Mouse (Mus musculus): ENCODE measurements around the gene G530012D18Rik. TPM values are rescaled to one million over a fixed set of nuclear protein-coding genes. Genes with fewer than 3 reads are reported as not detected.

G530012D18Rik gene
- polyA plus RNA-seq (2012; ENCODE audit: low replicate concordance), result not detected in 2 replicates

DNA sequence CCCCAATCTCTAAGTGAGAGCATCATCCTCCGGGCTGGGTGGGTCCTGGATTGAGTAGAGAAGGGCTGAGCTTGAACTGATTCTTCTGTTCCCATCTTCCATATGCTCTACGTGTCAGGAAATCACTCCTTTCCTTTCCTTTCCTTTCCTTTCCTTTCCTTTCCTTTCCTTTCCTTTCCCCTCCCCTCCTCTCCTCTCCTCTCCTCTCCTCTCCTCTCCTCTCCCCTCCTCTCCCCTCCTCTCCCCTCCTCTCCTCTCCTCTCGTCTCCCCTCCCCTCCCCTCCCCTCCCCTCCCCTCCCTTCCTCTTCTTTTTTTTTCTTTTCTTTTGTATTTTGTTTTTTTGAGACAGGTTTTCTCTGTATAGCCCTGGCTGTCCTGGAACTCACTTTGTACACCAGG lies at the start of gene G530012D18Rik:
Gene G530012D18Rik (plus strand): TSS at position 301 of the 400 bp plus-strand sequence.

DNA sequence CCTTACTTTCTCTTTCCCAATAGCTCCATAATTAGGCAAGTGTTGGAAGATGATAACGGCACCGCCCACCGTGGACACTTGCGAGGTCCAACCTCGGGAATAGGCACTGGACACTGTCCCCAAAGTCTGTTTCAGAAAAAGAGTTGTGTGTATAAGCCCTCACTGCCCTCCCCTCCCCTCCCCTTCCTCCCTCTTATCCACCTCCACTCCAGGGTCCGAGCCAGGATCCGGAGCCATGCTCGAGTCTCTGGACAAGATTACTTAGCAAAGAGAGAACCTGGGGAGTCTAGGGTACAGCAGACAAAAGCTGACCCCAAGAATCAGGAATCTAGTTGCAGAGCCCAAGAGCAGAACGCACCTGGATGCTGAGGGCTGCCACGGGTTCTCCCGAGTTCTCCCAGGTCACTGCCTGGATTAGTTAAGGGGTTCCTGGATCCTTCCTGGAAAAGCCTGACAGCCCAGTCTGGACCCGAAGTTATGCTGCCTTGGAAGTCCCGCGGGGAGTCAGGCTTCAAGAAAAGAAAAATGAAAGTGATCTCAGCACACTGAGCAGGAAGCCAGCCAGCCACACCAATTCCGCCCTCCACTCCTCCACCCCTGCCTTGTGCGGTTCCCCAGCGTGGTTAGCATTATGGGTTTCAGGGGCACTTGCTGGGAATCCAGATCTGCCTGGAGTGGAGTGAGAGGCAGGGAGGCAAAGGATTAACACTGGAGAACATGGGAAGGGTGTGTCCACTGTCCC lies 23.0 kb downstream of the G530012D18Rik start, which contains the start of gene Sp110:
Gene Sp110 (minus strand): TSS at position 547 of the 742 bp plus-strand sequence.

DNA sequence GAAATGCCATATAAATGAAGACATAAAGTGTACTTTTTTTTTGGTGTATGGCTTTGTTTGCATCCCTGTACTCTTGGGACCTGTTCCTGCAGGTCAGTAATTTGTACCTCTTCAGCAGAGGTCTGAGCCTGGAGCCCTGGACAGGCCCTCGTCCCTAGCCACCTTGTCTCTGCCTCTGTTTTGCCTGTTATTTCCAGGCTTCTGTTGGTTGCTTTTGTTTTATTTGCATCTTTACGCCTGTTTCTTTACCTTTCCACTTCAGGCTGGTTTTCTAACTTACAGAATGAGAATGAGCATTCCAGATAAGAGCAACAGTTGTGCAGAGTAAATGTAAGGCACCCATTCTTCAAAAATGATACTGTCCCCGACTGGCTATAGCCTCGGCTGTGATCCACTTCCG lies 24.6 kb downstream of the G530012D18Rik start, which contains the start of gene Sp140:
Gene Sp140 (plus strand): TSS at position 301 of the 400 bp plus-strand sequence.

Other genes starting within 250 kb of the G530012D18Rik start
- gene Sp110, start 23.1 kb downstream of the G530012D18Rik start, polyA plus RNA-seq (2012; ENCODE audit: low replicate concordance), result 19.7 and 63.3 TPM in 2 replicates
- gene Sp140, start 24.7 kb downstream of the G530012D18Rik start, polyA plus RNA-seq (2012; ENCODE audit: low replicate concordance), result 19.4 and 30.8 TPM in 2 replicates
- gene Sp100, start 74.3 kb downstream of the G530012D18Rik start, polyA plus RNA-seq (2012; ENCODE audit: low replicate concordance), result 33.9 and 113 TPM in 2 replicates
- gene A630001G21Rik, start 203.0 kb downstream of the G530012D18Rik start, polyA plus RNA-seq (2012; ENCODE audit: low replicate concordance), result 13.9 and 66.2 TPM in 2 replicates
- gene Cab39, start 217.8 kb downstream of the G530012D18Rik start, polyA plus RNA-seq (2012; ENCODE audit: low replicate concordance), result 25.9 and 47.1 TPM in 2 replicates

All from hematopoietic multipotent progenitor cell, adult 10-12 weeks (in vitro differentiated cells).